Mouse (Mus musculus): ENCODE data around the gene Creb3. TPM values are rescaled to one million over a fixed set of nuclear protein-coding genes. Genes with fewer than 3 reads are reported as not detected.

The Creb3 gene
- polyA plus RNA-seq, 1 experiment from 2014 or later: 64.1 TPM

GRCm38 (mm10) chr4:43613060-43613730, 51.1 kb downstream of the Creb3 start:
- Histone ChIP-seq H3K9me3 (no peaks in the 10 kb centered on the region), H3K4me1 (no peaks in the 10 kb centered on the region), H3K27me3 (no peaks in the 10 kb centered on the region), H3K36me3 (no peaks in the 10 kb centered on the region), H3K9ac (replicated peaks) (no peak overlapping the region), H3K4me2 (replicated peaks) (no peak overlapping the region), H3K4me3 (no peak overlapping the region), H3K27ac (replicated peaks) (no peak overlapping the region)
- ATAC-seq (ENCODE audit: low FRiP score, low read depth): no peak
- 63% methylated on average over 3 of the region's 3 CpGs for WGBS

Other genes starting within 250 kb of the Creb3 start
- 45.2 and 47.3 TPM in 2 replicates for gene Rusc2, start 180.4 kb upstream of the Creb3 start, polyA plus RNA-seq (2016; fragmentation: Nextera tagmentation; extraction: Ambion mirVana)
- 0.28 and 0.38 TPM in 2 replicates for gene Fam166b, start 133.2 kb upstream of the Creb3 start, polyA plus RNA-seq (2016; fragmentation: Nextera tagmentation; extraction: Ambion mirVana)
- gene Tesk1, start 120.4 kb upstream of the Creb3 start, polyA plus RNA-seq (2016; fragmentation: Nextera tagmentation; extraction: Ambion mirVana): 12.7 and 15.0 TPM in 2 replicates
- gene Cd72, start 107.7 kb upstream of the Creb3 start, polyA plus RNA-seq (2016; fragmentation: Nextera tagmentation; extraction: Ambion mirVana): 2.0 and 2.9 TPM in 2 replicates
- gene Sit1, start 78.6 kb upstream of the Creb3 start, polyA plus RNA-seq (2016; fragmentation: Nextera tagmentation; extraction: Ambion mirVana): not detected in 2 replicates
- 45.0 and 47.9 TPM in 2 replicates for gene Ccdc107, start 69.4 kb upstream of the Creb3 start, polyA plus RNA-seq (2016; fragmentation: Nextera tagmentation; extraction: Ambion mirVana)
- 33.1 TPM in 2 replicates for gene Arhgef39, start 62.6 kb upstream of the Creb3 start, polyA plus RNA-seq (2016; fragmentation: Nextera tagmentation; extraction: Ambion mirVana)
- gene Car9, start 55.4 kb upstream of the Creb3 start, polyA plus RNA-seq (2016; fragmentation: Nextera tagmentation; extraction: Ambion mirVana): 0.52 and 0.61 TPM in 2 replicates
- 46.0 and 61.3 TPM in 2 replicates for gene Tpm2, start 38.6 kb upstream of the Creb3 start, polyA plus RNA-seq (2016; fragmentation: Nextera tagmentation; extraction: Ambion mirVana)
- gene Tln1, start 359 bp downstream of the Creb3 start, polyA plus RNA-seq (2016; fragmentation: Nextera tagmentation; extraction: Ambion mirVana): 64.5 and 64.6 TPM in 2 replicates
- 31.8 and 37.2 TPM in 2 replicates for gene Rgp1, start 16.4 kb downstream of the Creb3 start, polyA plus RNA-seq (2016; fragmentation: Nextera tagmentation; extraction: Ambion mirVana)
- 49.2 and 52.6 TPM in 2 replicates for gene Gba2, start 16.5 kb downstream of the Creb3 start, polyA plus RNA-seq (2016; fragmentation: Nextera tagmentation; extraction: Ambion mirVana)
- gene Msmp, start 22.2 kb downstream of the Creb3 start, polyA plus RNA-seq (2016; fragmentation: Nextera tagmentation; extraction: Ambion mirVana): 0.51 and 1.8 TPM in 2 replicates
- 24.9 TPM in 2 replicates for gene Npr2, start 69.6 kb downstream of the Creb3 start, polyA plus RNA-seq (2016; fragmentation: Nextera tagmentation; extraction: Ambion mirVana)
- 3.9 TPM in 2 replicates for gene Spag8, start 91.3 kb downstream of the Creb3 start, polyA plus RNA-seq (2016; fragmentation: Nextera tagmentation; extraction: Ambion mirVana)
- 70.6 and 71.8 TPM in 2 replicates for gene Hint2, start 94.1 kb downstream of the Creb3 start, polyA plus RNA-seq (2016; fragmentation: Nextera tagmentation; extraction: Ambion mirVana)
- 11.9 and 14.7 TPM in 2 replicates for gene Tmem8b, start 106.6 kb downstream of the Creb3 start, polyA plus RNA-seq (2016; fragmentation: Nextera tagmentation; extraction: Ambion mirVana)
- gene Fam221b, start 106.8 kb downstream of the Creb3 start, polyA plus RNA-seq (2016; fragmentation: Nextera tagmentation; extraction: Ambion mirVana): 2.8 and 2.9 TPM in 2 replicates
- gene Olfr70, start 138.5 kb downstream of the Creb3 start, polyA plus RNA-seq (2016; fragmentation: Nextera tagmentation; extraction: Ambion mirVana): not detected in 2 replicates
- not detected in 2 replicates for gene Olfr71, start 147.9 kb downstream of the Creb3 start, polyA plus RNA-seq (2016; fragmentation: Nextera tagmentation; extraction: Ambion mirVana)
- 0.11 and 0.16 TPM in 2 replicates for gene Hrct1, start 164.9 kb downstream of the Creb3 start, polyA plus RNA-seq (2016; fragmentation: Nextera tagmentation; extraction: Ambion mirVana)
- not detected in 2 replicates for gene Spaar, start 167.7 kb downstream of the Creb3 start, polyA plus RNA-seq (2016; fragmentation: Nextera tagmentation; extraction: Ambion mirVana)
- not detected in 2 replicates for gene Olfr159, start 208.7 kb downstream of the Creb3 start, polyA plus RNA-seq (2016; fragmentation: Nextera tagmentation; extraction: Ambion mirVana)